Mouse (Mus musculus) hindbrain, embryonic 14.5 days (tissue): ENCODE measurements around the gene Adam33. TPM values are rescaled to one million over a fixed set of nuclear protein-coding genes. Genes with fewer than 3 reads are reported as not detected.
"Not testable (repeated sequence)": the region's sequence is repeated elsewhere in the genome, so short reads cannot be mapped to it uniquely, and the experiment has no call there.

Source experiments
- ATAC-seq: fragments of 200-750 bp; cut with Nextera tagmentation; 2 replicates; pipeline ENCODE4 v1.8.0; 2017; ENCODE audit warnings: moderate number of reproducible peaks, mild to moderate bottlenecking, moderate TSS enrichment, moderate library complexity; ENCODE audit not compliant: low FRiP score
- DNase-seq: peaks from one replicate; pipeline ENCODE4 v3.0.0-alpha.2; 2015; ENCODE audit warnings: low spot score
- H3K27ac ChIP-seq: fragments of 300-500 bp; sonication (generic); 2 replicates; pipeline ENCODE4 v1.5.1; 2014; ENCODE audit warnings: mild to moderate bottlenecking, moderate library complexity
- H3K27me3 ChIP-seq: fragments of 300-500 bp; sonication (generic); 2 replicates; pipeline ENCODE4 v1.6.1; 2014; ENCODE audit warnings: mild to moderate bottlenecking, low read length, mixed read lengths; ENCODE audit not compliant: control insufficient read depth, insufficient read depth
- H3K36me3 ChIP-seq: fragments of 300-500 bp; sonication (generic); replicated peaks from 2 replicates; pipeline ENCODE4 v1.6.1; 2014; ENCODE audit not compliant: control insufficient read depth, insufficient read depth
- H3K4me1 ChIP-seq: fragments of 300-500 bp; sonication (generic); replicated peaks from 2 replicates; pipeline ENCODE4 v1.6.1; 2014; ENCODE audit warnings: antibody characterized with exemption, low read length, mixed read lengths; ENCODE audit not compliant: control insufficient read depth, insufficient read depth
- H3K4me2 ChIP-seq: fragments of 300-500 bp; sonication (generic); replicated peaks from 2 replicates; pipeline ENCODE4 v1.6.1; 2014; ENCODE audit warnings: mild to moderate bottlenecking, moderate library complexity
- H3K4me3 ChIP-seq: fragments of 300-500 bp; sonication (generic); replicated peaks from 2 replicates; pipeline ENCODE4 v1.5.1; 2014; ENCODE audit warnings: mild to moderate bottlenecking, low read length
- H3K9ac ChIP-seq: fragments of 300-500 bp; sonication (generic); 2 replicates; pipeline ENCODE4 v1.6.1; 2014
- H3K9me3 ChIP-seq: fragments of 300-500 bp; sonication (generic); 2 replicates; pipeline ENCODE4 v1.6.1; 2016; ENCODE audit warnings: low read length; ENCODE audit not compliant: control insufficient read depth
- WGBS: fragments of 180-500 bp; shearing (Covaris S2); extraction: QIAGEN DNeasy Blood & Tissue Kit; methylation state at CpG from one replicate; pipeline ENCODE4 v1.1.7; 2014; 5-methylcytosine and 5-hydroxymethylcytosine counted together
- polyA plus RNA-seq: library from polyadenylated mRNA; unstranded; fragments of >200 nt; fragmentation: Nextera tagmentation; extraction: Ambion mirVana; gene quantifications from 2 replicates; pipeline ENCODE4 v1.2.1, GENCODE M21; 2014

Gene Adam33
- polyA plus RNA-seq, 1 experiment from 2014 or later, result 1.4 TPM

DNA sequence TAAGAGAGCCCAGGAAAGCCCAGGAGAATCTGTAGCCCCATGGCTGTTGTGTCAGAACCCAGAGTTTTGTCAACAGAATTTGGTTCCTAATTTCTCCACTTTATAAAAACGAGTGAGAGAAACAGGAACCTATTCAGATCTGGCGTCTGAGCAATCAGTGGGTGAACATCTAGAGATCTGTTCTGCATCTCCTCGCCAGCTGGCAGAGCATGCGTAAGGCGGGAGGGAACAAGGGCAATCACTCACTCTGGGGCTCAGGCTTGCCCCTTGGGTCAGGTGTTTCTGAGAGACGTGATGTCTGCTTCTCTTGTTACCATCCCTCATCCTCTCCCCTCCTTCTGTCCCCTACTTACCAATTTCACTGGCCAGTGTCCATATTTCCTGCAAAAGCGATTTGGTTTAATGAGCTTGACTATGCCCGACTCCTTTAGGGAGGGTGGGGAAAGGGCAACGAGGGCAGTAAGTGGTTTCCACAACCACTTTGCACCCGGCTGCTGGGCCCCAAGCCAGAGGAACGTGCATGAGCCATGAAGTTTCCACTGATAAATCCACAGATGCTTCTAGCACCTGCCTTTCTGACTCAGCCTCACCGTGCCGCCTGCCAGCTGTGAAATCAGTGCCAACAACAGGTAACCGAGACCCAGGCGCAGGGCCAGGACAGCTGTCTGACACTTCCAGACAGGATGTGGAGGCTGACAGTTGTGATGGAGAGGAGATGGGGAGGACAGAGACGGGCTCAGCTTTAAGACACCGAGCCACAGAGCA is 26.2 kb downstream of the Adam33 start:
- H3K4me2 ChIP-seq, result no peak overlapping the region
- no peak overlapping the region for H3K9ac ChIP-seq
- peaks cover 21% of the 10 kb centered on the region for H3K27me3 ChIP-seq
- 66% methylated on average over 17 of the region's 17 CpGs for WGBS
- no peak for DNase-seq
- no peak for ATAC-seq
- H3K4me1 ChIP-seq, result no peaks in the 10 kb centered on the region
- H3K36me3 ChIP-seq, result no peaks in the 10 kb centered on the region
- H3K4me3 ChIP-seq, result no peak overlapping the region
- H3K27ac ChIP-seq, result no peak overlapping the region
- no peaks in the 10 kb centered on the region for H3K9me3 ChIP-seq

DNA sequence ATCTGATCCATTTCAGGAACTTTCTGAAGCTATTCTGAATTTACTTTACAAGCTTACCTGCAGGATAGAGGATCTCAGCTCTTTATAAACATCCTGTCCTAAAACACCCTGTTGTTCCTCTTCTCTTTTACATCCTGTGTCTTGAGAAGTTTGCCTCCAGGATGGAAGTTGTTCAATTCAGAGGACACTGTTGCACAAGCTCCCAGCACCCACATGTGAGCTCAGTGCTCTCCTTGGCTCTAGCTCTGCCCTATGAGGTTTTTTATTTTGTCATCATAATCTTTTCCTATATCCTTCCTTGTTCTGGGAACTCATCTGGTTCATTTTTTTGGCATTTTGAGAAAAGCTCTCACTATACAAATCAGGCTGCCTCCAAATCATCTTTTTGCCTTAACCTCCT is 26.9 kb downstream of the Adam33 start:
- H3K4me1 ChIP-seq, result no peaks in the 10 kb centered on the region
- H3K9ac ChIP-seq, result no peak overlapping the region
- DNase-seq (no peak), ATAC-seq (no peak)
- H3K4me2 ChIP-seq, result no peak overlapping the region
- no peaks in the 10 kb centered on the region for H3K9me3 ChIP-seq
- no peak overlapping the region for H3K4me3 ChIP-seq
- H3K27me3 ChIP-seq, result peaks cover 14% of the 10 kb centered on the region; the same call in 1 of the 2 replicates
- H3K36me3 ChIP-seq, result no peaks in the 10 kb centered on the region
- H3K27ac ChIP-seq, result no peak overlapping the region

DNA sequence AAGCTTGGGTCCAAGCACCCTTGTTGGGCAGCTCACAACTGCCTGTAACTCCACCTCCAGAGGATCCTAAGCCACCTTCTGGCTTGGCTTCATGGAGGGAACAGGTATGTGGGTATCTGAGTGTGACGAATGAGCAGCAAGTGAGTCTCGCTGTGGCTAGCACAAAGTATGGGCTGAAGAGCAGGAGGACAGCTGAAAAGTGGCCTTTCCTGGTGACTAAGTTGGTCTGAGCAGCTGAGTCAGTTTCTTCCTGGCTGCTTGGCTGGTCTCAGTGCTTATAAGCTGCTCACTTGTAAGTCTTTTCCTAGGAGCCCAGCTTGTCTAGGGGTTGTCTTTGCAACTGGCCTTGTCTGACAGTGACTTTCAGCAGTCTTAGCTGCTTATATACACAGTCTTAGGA is 27.3 kb downstream of the Adam33 start:
- Histone ChIP-seq H3K4me2 (no peak overlapping the region), H3K9me3 (no peaks in the 10 kb centered on the region), H3K27ac (no peak overlapping the region), H3K27me3 (0 out of 2 replicates have a peak, but pooled peaks cover 12% of the 10 kb centered on the region), H3K36me3 (no peaks in the 10 kb centered on the region), H3K4me3 (no peak overlapping the region), H3K4me1 (no peaks in the 10 kb centered on the region), H3K9ac (no peak overlapping the region)
- DNase-seq, result no peak
- ATAC-seq, result no peak
- WGBS, result 92% methylated on average over 2 of the region's 2 CpGs

DNA sequence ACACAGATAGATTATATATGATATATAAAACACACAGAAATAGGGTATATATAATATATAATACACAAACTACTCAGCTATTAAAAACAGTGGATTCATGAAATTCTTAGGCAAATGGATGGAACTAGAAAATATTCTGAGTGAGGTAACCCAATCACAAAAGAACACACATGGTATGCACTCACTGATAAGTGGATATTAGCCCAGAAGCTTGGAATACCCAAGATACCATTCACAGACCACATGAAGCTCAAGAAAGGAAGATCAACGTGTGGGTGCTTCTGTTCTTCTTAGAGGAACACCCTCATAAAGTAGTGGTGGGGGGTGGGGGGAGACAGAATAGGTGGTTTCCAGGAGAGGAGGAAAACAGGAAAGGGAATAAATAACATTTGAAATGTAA is 32.2 kb downstream of the Adam33 start:
- H3K27ac ChIP-seq, H3K27me3 ChIP-seq, H3K4me3 ChIP-seq, DNase-seq, H3K4me2 ChIP-seq, ATAC-seq, H3K4me1 ChIP-seq, H3K9ac ChIP-seq, H3K9me3 ChIP-seq: not testable (repeated sequence)
- 77% methylated on average over 1 of the region's 1 CpGs for WGBS
- H3K36me3 ChIP-seq, result peaks cover 20% of the 10 kb centered on the region

DNA sequence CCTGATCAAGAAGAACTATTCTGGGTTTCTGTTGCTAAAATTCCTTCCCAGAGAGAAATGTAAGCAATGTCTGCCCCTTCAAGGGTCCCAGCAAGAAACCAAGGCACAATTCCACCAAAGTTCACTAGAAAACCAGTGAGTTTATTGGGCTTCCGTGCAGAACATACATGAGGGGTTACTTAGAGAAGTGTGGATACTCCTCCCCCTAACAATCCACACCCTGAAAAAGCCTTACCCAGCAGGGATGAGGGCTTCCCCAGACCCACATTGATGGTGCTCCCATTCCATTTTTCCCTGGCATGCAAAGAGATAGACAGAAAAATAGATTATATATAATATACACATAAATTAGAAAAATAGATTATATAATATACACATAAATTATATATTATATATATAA is 32.6 kb downstream of the Adam33 start:
- H3K36me3 ChIP-seq, result peaks cover 24% of the 10 kb centered on the region
- no peaks in the 10 kb centered on the region for H3K9me3 ChIP-seq
- no peaks in the 10 kb centered on the region for H3K27me3 ChIP-seq
- no peak overlapping the region for H3K9ac ChIP-seq
- H3K4me3 ChIP-seq, result no peak overlapping the region
- no peak overlapping the region for H3K27ac ChIP-seq
- no peak for DNase-seq
- H3K4me2 ChIP-seq, result no peak overlapping the region
- ATAC-seq, result no peak
- WGBS, result 94% methylated on average over 1 of the region's 1 CpGs
- H3K4me1 ChIP-seq, result no peaks in the 10 kb centered on the region

DNA sequence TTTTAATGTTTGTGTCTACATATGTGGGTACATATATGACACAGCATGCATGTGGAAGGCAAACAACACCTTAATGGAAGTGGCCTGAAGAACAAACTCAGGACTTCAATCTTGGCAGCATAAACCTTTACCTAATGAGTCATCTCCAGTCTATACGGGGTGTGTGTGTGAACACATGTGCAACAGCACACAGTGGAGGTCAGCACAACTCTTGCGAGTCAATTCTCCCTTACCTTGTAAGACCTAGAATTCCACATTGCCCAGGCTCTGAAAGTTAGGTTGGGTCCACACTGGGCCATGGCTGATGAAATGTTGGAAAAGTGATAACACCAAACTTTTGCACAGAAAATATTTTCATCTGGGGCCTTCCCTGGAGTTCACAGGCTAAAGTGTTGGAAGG is 33.1 kb downstream of the Adam33 start:
- Histone ChIP-seq H3K4me2 (no peak overlapping the region), H3K9me3 (no peaks in the 10 kb centered on the region), H3K27ac (no peak overlapping the region), H3K36me3 (peaks cover 28% of the 10 kb centered on the region), H3K4me3 (no peak overlapping the region), H3K9ac (no peak overlapping the region), H3K4me1 (no peaks in the 10 kb centered on the region), H3K27me3 (no peaks in the 10 kb centered on the region)
- ATAC-seq, result no peak
- 90% methylated on average over 2 of the region's 2 CpGs for WGBS
- DNase-seq, result no peak

DNA sequence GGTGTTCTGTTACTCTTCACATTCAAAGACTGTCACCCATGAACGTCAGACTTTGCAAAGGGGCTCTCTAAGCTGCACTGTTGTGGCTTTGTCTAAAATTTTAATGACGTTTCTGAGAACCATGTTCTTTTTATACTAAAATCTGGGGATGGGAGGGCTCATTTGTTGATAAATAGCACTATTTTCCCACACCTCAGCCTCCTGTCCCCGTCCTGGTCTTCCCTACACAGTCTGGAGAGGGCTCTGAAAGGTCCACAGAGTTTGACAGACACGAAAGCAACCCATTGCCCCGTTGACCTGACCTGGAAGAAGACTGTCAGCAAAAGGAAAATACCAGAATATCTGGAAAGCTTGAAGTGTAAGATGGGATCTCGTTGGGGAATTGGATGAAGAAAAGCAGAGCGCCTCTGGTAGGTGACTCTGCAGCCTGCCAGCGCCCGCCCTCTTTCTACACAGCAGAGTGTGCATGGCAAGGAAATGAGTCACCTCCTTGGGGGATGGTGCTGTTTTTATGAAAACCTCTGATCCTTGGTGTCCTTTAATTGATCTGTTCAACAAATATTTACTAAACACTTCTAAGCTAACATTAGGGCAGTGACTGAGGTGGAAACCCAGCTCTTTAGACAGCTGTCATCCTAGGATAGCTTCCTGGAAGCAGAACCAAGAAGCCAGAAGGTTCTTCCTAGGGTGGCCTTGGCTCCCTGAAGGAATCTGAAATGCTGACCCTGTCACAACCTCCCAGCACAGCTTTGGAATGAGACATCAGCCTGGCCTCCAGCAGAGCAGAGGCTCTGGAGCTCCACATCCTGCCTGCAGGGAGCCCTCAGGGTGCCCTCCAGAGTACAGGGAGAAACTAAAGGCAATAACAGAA is 34.3 kb downstream of the Adam33 start:
- DNase-seq (no peak), ATAC-seq (no peak)
- H3K27me3 ChIP-seq, result no peaks in the 10 kb centered on the region
- 79% methylated on average over 9 of the region's 9 CpGs for WGBS
- no peak overlapping the region for H3K4me2 ChIP-seq
- H3K36me3 ChIP-seq, result peaks cover 39% of the 10 kb centered on the region
- H3K4me3 ChIP-seq, result no peak overlapping the region
- H3K9me3 ChIP-seq, result no peaks in the 10 kb centered on the region
- no peak overlapping the region for H3K27ac ChIP-seq
- H3K9ac ChIP-seq, result no peak overlapping the region
- no peaks in the 10 kb centered on the region for H3K4me1 ChIP-seq

DNA sequence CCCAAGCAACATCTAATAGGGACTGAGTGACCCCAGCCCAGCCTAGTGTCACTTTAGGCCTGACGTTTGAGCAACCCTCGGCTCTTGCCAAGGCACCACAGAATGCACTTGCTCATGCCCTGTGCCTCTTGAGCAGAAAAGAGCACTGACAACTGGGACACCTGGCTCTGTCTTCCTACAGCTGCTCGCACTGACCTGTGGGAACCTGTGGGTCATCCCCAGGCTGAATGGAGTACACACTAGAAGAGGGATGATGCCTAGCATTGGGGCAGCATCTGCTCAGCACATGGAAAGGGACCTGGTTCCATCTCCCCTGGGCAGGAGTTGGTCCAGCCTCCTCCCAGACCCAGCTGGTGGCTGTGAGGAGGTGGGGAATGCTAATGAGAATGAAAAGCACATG is 36.7 kb downstream of the Adam33 start:
- Histone ChIP-seq H3K9me3 (no peaks in the 10 kb centered on the region), H3K4me2 (no peak overlapping the region), H3K4me1 (no peaks in the 10 kb centered on the region), H3K4me3 (no peak overlapping the region), H3K27me3 (no peaks in the 10 kb centered on the region), H3K9ac (no peak overlapping the region), H3K27ac (no peak overlapping the region), H3K36me3 (peaks cover 61% of the 10 kb centered on the region)
- ATAC-seq (no peak), DNase-seq (no peak)
- 85% methylated on average over 3 of the region's 3 CpGs for WGBS

DNA sequence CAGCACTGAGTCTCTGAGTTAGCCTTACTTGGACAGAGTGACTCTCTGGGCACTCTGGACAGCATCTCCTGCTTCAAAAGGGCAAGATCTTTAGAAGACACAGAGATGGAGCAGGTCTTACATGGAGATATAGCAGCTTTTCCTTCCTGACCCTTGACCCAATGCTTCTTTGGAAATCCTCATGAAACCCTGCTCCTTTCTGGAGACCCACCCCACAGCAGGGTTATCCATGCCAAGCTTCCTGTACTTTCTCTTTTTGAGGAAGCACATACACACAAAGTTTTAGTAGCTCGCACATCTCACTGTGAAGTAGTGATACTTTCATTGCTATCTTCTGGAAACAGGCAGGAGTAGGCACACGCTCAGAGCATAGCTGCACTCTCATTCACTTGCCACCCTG is 38.4 kb downstream of the Adam33 start:
- DNase-seq (no peak), ATAC-seq (no peak)
- H3K27me3 ChIP-seq, result no peaks in the 10 kb centered on the region
- no peak overlapping the region for H3K27ac ChIP-seq
- H3K36me3 ChIP-seq, result peaks cover 75% of the 10 kb centered on the region
- no peak overlapping the region for H3K4me3 ChIP-seq
- no peak overlapping the region for H3K4me2 ChIP-seq
- 92% methylated on average over 2 of the region's 2 CpGs for WGBS
- H3K9ac ChIP-seq, result no peak overlapping the region
- no peaks in the 10 kb centered on the region for H3K4me1 ChIP-seq
- no peaks in the 10 kb centered on the region for H3K9me3 ChIP-seq
